Mouse (Mus musculus) lung, adult 2 months (tissue): ENCODE data around the gene Rptn. TPM values are rescaled to one million over a fixed set of nuclear protein-coding genes. Genes with fewer than 3 reads are reported as not detected.

Experiments used
- DNase-seq: peaks from one replicate; pipeline ENCODE4 v3.0.0; 2022
- H3K4me1 ChIP-seq: fragments of 200-500 bp; 2 replicates; pipeline ENCODE4 v1.6.1; 2011; ENCODE audit warnings: low read length; ENCODE audit not compliant: control insufficient read depth, insufficient read depth
- H3K4me3 ChIP-seq: fragments of 200-500 bp; replicated peaks from 2 replicates; pipeline ENCODE3; 2011; ENCODE audit warnings: low read depth, mild to moderate bottlenecking, control low read depth, low read length; ENCODE audit errors: extremely low read depth
- CTCF ChIP-seq: fragments of 200-500 bp; IDR thresholded peaks from 2 replicates; pipeline ENCODE4 v1.5.1; 2011; ENCODE audit warnings: mild to moderate bottlenecking, low read length, control low read depth; ENCODE audit not compliant: insufficient read depth
- POLR2A ChIP-seq: fragments of 200-500 bp; IDR thresholded peaks from 2 replicates; pipeline ENCODE4 v1.6.1; 2011; ENCODE audit warnings: low read depth, mild to moderate bottlenecking, control low read depth, low read length, borderline replicate concordance; ENCODE audit errors: extremely low read depth
- WGBS: fragments of 180-500 bp; shearing (Covaris S2); methylation state at CpG from one replicate; pipeline ENCODE4 v1.1.7; 2018; 5-methylcytosine and 5-hydroxymethylcytosine counted together
- polyA plus RNA-seq: library from polyadenylated mRNA; depleted of rRNA; stranded (reverse); fragments of >200 nt; gene quantifications from 2 replicates; pipeline ENCODE4 v1.2.3, GENCODE M21; 2012; rRNA removed

The Rptn gene
- 0.16 and 42.1 TPM in 2 replicates for polyA plus RNA-seq

- TF ChIP-seq POLR2A (no peak), CTCF (no peak)
- H3K4me3 ChIP-seq, result no peak within 1 kb of the TSS
- no peaks in the 10 kb centered on the region for H3K4me1 ChIP-seq
- WGBS, result 51% methylated on average over 2 of the region's 2 CpGs
- no peak for DNase-seq
These were observed at the start of gene Rptn for GRCm38 (mm10) chr3:93393366-93393765. Gene Rptn (plus strand): TSS chr3:93393699.

DNA sequence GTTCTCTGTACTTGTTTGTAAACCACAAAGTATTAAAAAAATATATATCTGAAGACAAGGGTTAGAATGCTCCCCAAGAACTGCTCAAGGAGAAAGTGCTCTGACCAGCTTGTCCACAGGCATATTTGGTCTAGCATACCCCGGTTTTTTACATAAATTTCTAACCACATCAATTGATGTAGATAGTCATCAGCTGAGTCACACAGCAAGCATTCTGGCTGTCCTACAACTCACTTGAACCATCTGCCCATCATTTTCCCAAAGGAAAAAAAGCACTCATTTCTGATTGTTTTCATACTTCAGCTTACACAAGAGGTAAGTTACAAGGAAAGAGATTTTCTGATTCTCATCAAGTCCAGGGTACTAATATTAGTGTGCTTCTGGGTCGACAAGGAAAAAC, 46.6 kb upstream of the Rptn start:
- no peaks in the 10 kb centered on the region for H3K4me1 ChIP-seq
- no peak for TF ChIP-seq POLR2A
- TF ChIP-seq CTCF, result no peak
- 58% methylated on average over 2 of the region's 2 CpGs for WGBS
- no peak for DNase-seq
- no peak overlapping the region for H3K4me3 ChIP-seq

DNA sequence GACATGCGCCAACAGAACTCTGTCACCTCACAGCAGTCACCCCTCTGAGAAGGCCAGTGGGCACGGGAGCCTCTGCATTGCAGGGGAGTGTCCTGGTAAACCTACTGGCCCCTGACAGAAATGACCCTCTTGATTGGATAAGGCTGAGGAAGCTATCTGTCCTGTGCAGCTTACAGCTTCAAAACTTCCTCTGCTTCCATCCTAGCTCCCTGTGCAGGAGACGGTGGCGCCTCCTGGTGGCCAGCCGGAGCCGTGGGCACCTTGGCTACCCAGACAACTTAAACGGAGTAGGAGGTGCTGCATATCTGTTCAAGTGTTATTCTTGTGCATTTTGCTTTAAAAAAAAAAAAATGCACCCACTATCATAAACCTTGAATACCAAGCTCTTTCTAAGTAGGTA, 33.5 kb upstream of the Rptn start:
- peak; percentile 54 for DNase-seq
- no peak overlapping the region for H3K4me3 ChIP-seq
- WGBS, result 16% methylated on average over 7 of the region's 7 CpGs
- no peaks in the 10 kb centered on the region for H3K4me1 ChIP-seq
- TF ChIP-seq CTCF, result peak; percentile 56
- TF ChIP-seq POLR2A, result no peak

- whole genome bisulfite sequencing, result 9% methylated on average over 10 of the region's 10 CpGs
- no peak for TF ChIP-seq CTCF
- Histone ChIP-seq H3K4me1 (no peaks in the 10 kb centered on the region; the same call in 1 of the 2 replicates), H3K4me3 (no peak overlapping the region)
- DNase-seq, result no peak
These were observed 31.4 kb upstream of the Rptn start for GRCm38 (mm10) chr3:93361933-93362574.

DNA sequence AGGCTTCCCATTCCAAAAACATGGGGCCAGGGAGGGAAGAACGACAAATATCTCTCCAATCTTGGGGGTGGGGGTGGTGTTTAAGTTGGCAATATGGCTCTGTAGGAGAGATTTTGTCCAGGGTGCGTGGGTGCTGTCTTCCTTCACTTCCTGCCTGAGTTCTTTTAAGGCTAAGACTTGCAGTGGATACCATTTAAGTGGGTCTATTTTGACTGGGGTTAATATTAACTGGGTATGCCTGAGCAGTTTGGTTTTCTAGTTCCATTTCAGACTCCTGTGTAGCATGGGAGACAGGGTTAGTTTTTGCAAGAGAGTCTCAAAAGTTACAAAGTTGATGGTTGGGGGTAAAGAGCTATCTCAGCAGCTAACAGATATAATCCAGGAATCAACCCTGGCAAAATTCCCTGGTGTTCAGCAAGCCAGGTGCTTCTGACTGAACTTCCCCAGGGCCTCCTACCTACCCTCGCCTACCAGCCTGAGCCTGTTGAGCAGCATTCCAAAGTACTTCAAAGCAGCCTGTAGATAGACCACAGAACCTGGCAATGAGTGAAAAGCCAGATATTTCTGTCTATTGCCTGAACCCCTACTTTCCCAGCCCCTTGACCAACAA, 26.4 kb upstream of the Rptn start:
- H3K4me3 ChIP-seq, result no peak overlapping the region
- no peak for TF ChIP-seq CTCF
- no peak for TF ChIP-seq POLR2A
- DNase-seq, result peak; percentile 32
- no peaks in the 10 kb centered on the region; the same call in 1 of the 2 replicates for H3K4me1 ChIP-seq
- 58% methylated on average over 3 of the region's 3 CpGs for WGBS

DNA sequence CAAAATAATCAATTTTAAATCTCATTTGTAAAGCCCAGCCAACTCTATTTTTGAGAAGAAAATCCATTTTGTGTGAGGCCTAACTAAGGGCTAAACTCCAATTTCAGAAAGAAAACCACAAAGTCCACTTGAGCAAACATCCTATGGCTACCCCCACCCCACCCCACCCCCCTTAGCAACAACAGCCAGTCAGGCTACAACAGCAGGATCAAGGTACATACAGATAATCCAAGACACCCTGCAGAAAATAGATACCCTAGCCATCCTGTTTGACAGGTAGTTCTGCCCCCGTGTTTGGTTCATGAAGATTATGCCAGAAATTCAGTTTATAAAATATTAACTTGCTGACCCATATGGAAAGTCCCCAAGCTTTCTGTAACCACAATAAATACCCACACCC, 25.3 kb upstream of the Rptn start:
- DNase-seq, result no peak
- no peaks in the 10 kb centered on the region; the same call in 1 of the 2 replicates for H3K4me1 ChIP-seq
- no peak overlapping the region for H3K4me3 ChIP-seq
- no peak for TF ChIP-seq POLR2A
- TF ChIP-seq CTCF, result no peak
- 44% methylated on average over 1 of the region's 1 CpGs for WGBS

DNA sequence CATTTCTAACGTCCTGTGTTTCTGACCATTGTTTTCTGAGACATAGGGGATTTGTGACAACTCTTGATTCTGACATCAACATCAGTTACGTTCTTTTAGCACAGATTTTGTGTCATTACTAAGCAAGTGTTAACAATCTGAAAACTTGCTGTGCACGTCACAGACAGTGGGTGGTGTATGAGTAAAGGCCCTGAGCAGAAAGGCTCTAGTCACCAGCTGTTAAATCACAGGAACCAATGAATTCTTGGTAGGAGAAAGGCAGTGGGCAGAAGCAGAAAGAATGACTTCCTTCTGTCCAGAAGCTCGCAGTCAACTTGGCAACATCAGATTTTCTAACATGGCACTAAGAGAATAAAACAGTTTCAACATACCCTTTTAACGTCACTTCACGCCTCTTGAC, 20.1 kb upstream of the Rptn start:
- no peaks in the 10 kb centered on the region for H3K4me1 ChIP-seq
- no peak overlapping the region for H3K4me3 ChIP-seq
- WGBS, result 62% methylated on average over 6 of the region's 6 CpGs
- TF ChIP-seq POLR2A (no peak), CTCF (no peak)
- no peak for DNase-seq

GRCm38 (mm10) chr3:93375196-93375595, 18.3 kb upstream of the Rptn start:
- H3K4me1 ChIP-seq, result no peaks in the 10 kb centered on the region; the same call in 1 of the 2 replicates
- H3K4me3 ChIP-seq, result no peak overlapping the region
- WGBS, result 76% methylated on average over 1 of the region's 1 CpGs
- TF ChIP-seq POLR2A, result no peak
- TF ChIP-seq CTCF, result no peak
- no peak for DNase-seq

DNA sequence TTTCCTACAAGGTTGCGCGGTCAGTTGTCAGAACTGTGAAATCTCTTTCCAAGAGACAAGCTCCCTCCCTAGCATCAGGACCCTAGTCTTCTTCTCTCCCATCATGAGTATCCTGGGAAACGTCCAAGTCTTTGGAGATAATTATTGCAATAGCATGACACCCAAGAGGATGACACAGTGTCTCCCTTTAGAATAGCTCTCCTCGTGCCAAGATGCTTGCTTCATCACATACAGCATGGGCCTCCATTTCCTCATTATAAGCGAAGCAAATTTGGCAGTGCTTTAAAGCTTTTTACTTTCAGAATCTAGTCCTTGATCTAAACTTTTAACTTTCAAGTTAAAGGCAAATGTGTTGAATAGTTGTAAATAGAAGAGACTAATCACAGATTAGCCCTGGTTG, 17.9 kb upstream of the Rptn start:
- no peak for TF ChIP-seq POLR2A
- no peak for TF ChIP-seq CTCF

DNA sequence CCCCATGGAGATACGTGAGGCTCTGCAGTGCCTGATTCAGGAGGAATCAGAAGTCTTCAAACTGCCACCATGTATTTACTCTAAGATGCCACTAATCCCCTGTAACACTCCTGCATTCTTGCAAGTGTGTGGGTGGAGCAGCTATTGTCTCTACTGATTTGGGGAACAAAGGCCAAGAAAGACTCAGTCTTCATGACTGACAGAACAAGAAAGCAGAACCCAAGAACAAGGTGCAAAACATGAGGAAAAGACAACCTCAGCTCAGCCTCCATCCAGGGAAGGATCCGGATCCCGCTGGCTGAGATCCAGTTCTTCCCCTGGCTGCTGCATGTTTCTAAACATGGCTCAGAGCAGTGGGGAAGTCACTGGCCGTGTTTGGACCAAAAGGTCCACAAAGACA, 15.4 kb upstream of the Rptn start:
- no peak for DNase-seq
- TF ChIP-seq POLR2A (no peak), CTCF (no peak)
- WGBS, result 53% methylated on average over 4 of the region's 4 CpGs
- no peaks in the 10 kb centered on the region; the same call in none of the 2 replicates for H3K4me1 ChIP-seq
- no peak overlapping the region for H3K4me3 ChIP-seq

More for the DNA sequence above, 17.9 kb upstream of the Rptn start:
- Histone ChIP-seq H3K4me1 (no peaks in the 10 kb centered on the region; the same call in 1 of the 2 replicates), H3K4me3 (no peak overlapping the region)
- WGBS, result 70% methylated on average over 5 of the region's 5 CpGs
- no peak for DNase-seq
